Mouse (Mus musculus): ENCODE measurements around the gene Ccer2.

Gene Ccer2

GRCm38 (mm10) chr7:28749935-28750334 is 6.0 kb upstream of the Ccer2 start:
- no peak for DNase-seq (ENCODE audit: low spot score in 2 of 2)

GRCm38 (mm10) chr7:28758623-28759022 is 2.6 kb downstream of the Ccer2 start:
- DNase-seq (ENCODE audit: low spot score in 2 of 2) = no peak

GRCm38 (mm10) chr7:28761907-28762306 is 5.9 kb downstream of the Ccer2 start:
- DNase-seq (ENCODE audit: low spot score in 2 of 2) = no peak

GRCm38 (mm10) chr7:28765211-28765610 is 9.2 kb downstream of the Ccer2 start:
- no peak for DNase-seq (ENCODE audit: low spot score in 2 of 2)

- peak; percentile 92 to 98 for DNase-seq (ENCODE audit: low spot score in 2 of 2)
Observed at GRCm38 (mm10) chr7:28766173-28766879, 10.4 kb downstream of the Ccer2 start, which contains the start of gene Sirt2. Gene Sirt2 (plus strand): TSS chr7:28766735.

- DNase-seq (ENCODE audit: low spot score in 2 of 2) = no peak
Observed at GRCm38 (mm10) chr7:28766910-28767309, 10.9 kb downstream of the Ccer2 start.

GRCm38 (mm10) chr7:28767462-28767965 is 11.5 kb downstream of the Ccer2 start, which contains the start of gene Nfkbib:
Gene Nfkbib (minus strand): TSS chr7:28767512.
- no peak for DNase-seq (ENCODE audit: low spot score in 2 of 2)

GRCm38 (mm10) chr7:28769414-28769958 is 13.5 kb downstream of the Ccer2 start:
- DNase-seq (ENCODE audit: low spot score in 2 of 2) = no peak

GRCm38 (mm10) chr7:28770309-28770708 is 14.3 kb downstream of the Ccer2 start:
- DNase-seq (ENCODE audit: low spot score in 2 of 2) = no peak

- no peak for DNase-seq (ENCODE audit: low spot score in 2 of 2)
Observed at GRCm38 (mm10) chr7:28771867-28772266, 15.9 kb downstream of the Ccer2 start.

GRCm38 (mm10) chr7:28773163-28773562 is 17.2 kb downstream of the Ccer2 start:
- no peak for DNase-seq (ENCODE audit: low spot score in 2 of 2)

- no peak for DNase-seq (ENCODE audit: low spot score in 2 of 2)
Observed at GRCm38 (mm10) chr7:28774164-28774563, 18.2 kb downstream of the Ccer2 start.

GRCm38 (mm10) chr7:28775129-28775528 is 19.2 kb downstream of the Ccer2 start:
- no peak for DNase-seq (ENCODE audit: low spot score in 2 of 2)

- DNase-seq (ENCODE audit: low spot score in 2 of 2) = no peak
Observed at GRCm38 (mm10) chr7:28778825-28779224, 22.9 kb downstream of the Ccer2 start.

GRCm38 (mm10) chr7:28780067-28780658 is 24.2 kb downstream of the Ccer2 start:
- peak; percentile 80 to 88 for DNase-seq (ENCODE audit: low spot score in 2 of 2)

- DNase-seq (ENCODE audit: low spot score in 2 of 2) = no peak
Observed at GRCm38 (mm10) chr7:28780857-28781256, 24.9 kb downstream of the Ccer2 start.

GRCm38 (mm10) chr7:28781261-28781663 is 25.3 kb downstream of the Ccer2 start:
- DNase-seq (ENCODE audit: low spot score in 2 of 2) = no peak

- DNase-seq (ENCODE audit: low spot score in 2 of 2) = no peak
Observed at GRCm38 (mm10) chr7:28785161-28785560, 29.2 kb downstream of the Ccer2 start.

GRCm38 (mm10) chr7:28787884-28788283 is 31.9 kb downstream of the Ccer2 start:
- no peak for DNase-seq (ENCODE audit: low spot score in 2 of 2)

- no peak for DNase-seq (ENCODE audit: low spot score in 2 of 2)
Observed at GRCm38 (mm10) chr7:28788307-28789195, 32.6 kb downstream of the Ccer2 start, which contains the start of gene Rinl. Gene Rinl (plus strand): TSS chr7:28788969.

- DNase-seq (ENCODE audit: low spot score in 2 of 2) = no peak
Observed at GRCm38 (mm10) chr7:28789235-28789634, 33.3 kb downstream of the Ccer2 start.

Data from urinary bladder, postnatal 36 days (tissue).